Mouse (Mus musculus) olfactory bulb, adult 2 months (tissue): ENCODE results near the gene Tor3a. TPM values are rescaled to one million over a fixed set of nuclear protein-coding genes. Genes with fewer than 3 reads are reported as not detected.

ENCODE experiments used
- H3K27ac ChIP-seq: fragments of 200-500 bp; 2 replicates; pipeline ENCODE4 v1.5.1; 2012; ENCODE audit warnings: low read depth, low read length; ENCODE audit not compliant: insufficient read depth
- H3K4me1 ChIP-seq: fragments of 200-500 bp; 2 replicates; pipeline ENCODE4 v1.6.1; 2012; ENCODE audit warnings: low read length; ENCODE audit not compliant: control insufficient read depth, insufficient read depth
- H3K4me3 ChIP-seq: fragments of 200-500 bp; 2 replicates; pipeline ENCODE4 v1.5.1; 2012; ENCODE audit warnings: mild to moderate bottlenecking, low read depth, low read length, moderate library complexity; ENCODE audit not compliant: insufficient read depth
- CTCF ChIP-seq: fragments of 200-500 bp; IDR thresholded peaks from 2 replicates; pipeline ENCODE4 v1.5.1; 2012; ENCODE audit warnings: low read depth, mild to moderate bottlenecking, low read length, moderate library complexity; ENCODE audit not compliant: insufficient read depth
- POLR2A ChIP-seq: fragments of 200-500 bp; IDR thresholded peaks from 2 replicates; pipeline ENCODE4 v1.6.1; 2012; ENCODE audit warnings: mild to moderate bottlenecking, low read depth, low read length, moderate library complexity; ENCODE audit not compliant: insufficient read depth
- WGBS: fragments of 180-500 bp; shearing (Covaris S2); methylation state at CpG from one replicate; pipeline ENCODE4 v1.1.7; 2018; 5-methylcytosine and 5-hydroxymethylcytosine counted together
- polyA plus RNA-seq: library from polyadenylated mRNA; stranded (reverse); fragments of >200 nt; gene quantifications from 2 replicates; pipeline ENCODE4 v1.2.4, GENCODE M21; 2012; ENCODE audit warnings: low replicate concordance; ENCODE audit not compliant: missing spikeins, insufficient read depth, insufficient read length

The Tor3a gene
- polyA plus RNA-seq, 1 experiment, result not detected

DNA sequence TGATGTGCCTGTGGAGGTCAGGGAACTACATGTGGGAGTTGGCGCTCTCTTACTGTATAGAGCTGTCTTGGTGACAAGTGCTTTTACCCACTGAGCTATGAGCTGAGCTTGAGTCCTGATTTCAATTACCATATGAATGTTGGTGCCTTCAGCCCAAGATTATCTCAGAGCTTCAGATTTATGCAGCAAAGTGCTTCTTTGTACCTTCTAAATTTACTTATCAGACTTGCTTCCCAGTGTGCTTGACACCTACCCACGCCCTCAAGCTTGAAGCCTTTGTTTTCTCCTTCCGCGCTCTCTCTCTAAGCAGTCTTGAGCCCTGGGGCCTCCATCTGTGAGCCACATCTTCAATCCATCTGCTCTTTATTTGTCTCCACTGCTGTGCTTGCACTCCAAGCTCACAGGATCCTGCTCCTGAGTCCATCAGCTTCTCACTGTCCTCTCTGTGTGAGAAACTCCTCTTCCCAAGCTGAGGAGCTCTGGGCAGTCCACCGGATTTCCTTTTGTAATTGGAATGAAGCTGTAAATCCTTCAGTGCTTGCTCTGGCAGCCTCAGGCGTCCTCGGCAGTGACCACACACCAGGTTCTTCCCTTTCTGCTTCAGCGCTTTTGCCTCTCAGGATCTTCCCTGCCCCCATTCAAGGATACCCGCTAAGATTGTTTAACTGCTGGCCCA is 60.2 kb downstream of the Tor3a start:
- TF ChIP-seq POLR2A, result no peak
- TF ChIP-seq CTCF, result no peak
- Histone ChIP-seq H3K27ac (peak overlapping the region; percentile 99), H3K4me3 (peak overlapping the region; percentile 19), H3K4me1 (peaks cover 17% of the 10 kb centered on the region)
- WGBS, result 14% methylated on average over 9 of the region's 9 CpGs

DNA sequence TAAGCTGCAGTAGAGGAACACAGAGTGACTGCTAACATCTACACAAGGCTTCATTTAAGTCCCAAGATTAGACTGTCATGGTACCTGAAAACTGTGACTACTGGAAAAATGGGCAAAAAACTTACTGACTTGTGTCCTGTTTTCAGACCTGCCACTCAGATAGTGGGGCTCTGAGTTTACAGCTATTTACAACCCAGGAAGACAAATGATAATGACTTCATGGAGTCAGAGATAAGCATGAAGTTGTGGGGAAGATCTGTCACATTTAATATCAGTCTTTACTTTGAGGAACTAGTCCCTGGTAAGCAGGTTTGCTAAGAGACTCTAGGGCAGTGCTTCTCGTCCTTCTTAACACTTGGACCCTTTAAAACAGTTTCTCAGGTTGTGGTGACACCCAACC is 63.9 kb downstream of the Tor3a start:
- peak overlapping the region; percentile 53 for H3K27ac ChIP-seq
- TF ChIP-seq POLR2A, result no peak
- no peak for TF ChIP-seq CTCF
- WGBS, result 86% methylated on average over 1 of the region's 1 CpGs
- H3K4me3 ChIP-seq, result no peak overlapping the region
- peaks cover 13% of the 10 kb centered on the region for H3K4me1 ChIP-seq

DNA sequence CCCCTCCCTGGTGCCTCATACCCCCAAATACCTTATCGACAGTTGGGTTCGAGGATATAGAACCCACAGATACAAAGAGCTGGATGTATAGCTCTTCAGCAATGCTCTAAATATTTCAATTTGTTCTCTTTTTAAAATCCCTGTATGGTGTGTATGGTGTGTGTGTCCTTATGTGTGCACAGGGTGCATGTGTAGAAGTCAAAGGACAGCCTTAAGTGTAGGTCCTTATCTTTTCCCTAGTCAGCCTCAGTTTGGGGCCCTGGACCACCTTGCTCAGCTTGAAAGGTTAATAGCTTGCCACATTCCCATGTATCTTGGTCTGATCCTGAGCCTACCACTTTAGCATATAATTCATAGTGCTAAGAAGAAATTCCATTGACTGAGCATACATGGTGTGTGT is 65.7 kb downstream of the Tor3a start:
- H3K4me1 ChIP-seq, result peaks cover 15% of the 10 kb centered on the region
- WGBS, result 78% methylated on average over 2 of the region's 2 CpGs
- peak overlapping the region; percentile 32; the same call in 1 of the 2 replicates for H3K27ac ChIP-seq
- no peak for TF ChIP-seq POLR2A
- TF ChIP-seq CTCF, result no peak
- H3K4me3 ChIP-seq, result no peak overlapping the region

GRCm38 (mm10) chr1:156605940-156606339 is 68.2 kb downstream of the Tor3a start:
- no peak overlapping the region for H3K27ac ChIP-seq

GRCm38 (mm10) chr1:156605094-156605866 is 68.9 kb downstream of the Tor3a start:
- Histone ChIP-seq H3K27ac (peak overlapping the region; percentile 8; the same call in 1 of the 2 replicates), H3K4me3 (no peak overlapping the region), H3K4me1 (peaks cover 13% of the 10 kb centered on the region)
- WGBS, result 73% methylated on average over 12 of the region's 12 CpGs
- TF ChIP-seq POLR2A, result no peak
- no peak for TF ChIP-seq CTCF

More at GRCm38 (mm10) chr1:156605940-156606339, 68.2 kb downstream of the Tor3a start:
- Histone ChIP-seq H3K4me3 (no peak overlapping the region), H3K4me1 (peaks cover 13% of the 10 kb centered on the region)
- TF ChIP-seq POLR2A (no peak), CTCF (no peak)
- 48% methylated on average over 2 of the region's 2 CpGs for WGBS

Other genes with a start within 250 kb of the Tor3a start
- 319 TPM in 1 of 2 replicates, not detected in the other for gene Soat1, start 200.0 kb downstream of the Tor3a start, polyA plus RNA-seq
- gene Gm10031, start 150.3 kb downstream of the Tor3a start, polyA plus RNA-seq, result not detected in 2 replicates
- gene Abl2, start 115.6 kb downstream of the Tor3a start, polyA plus RNA-seq, result 116 TPM in 1 of 2 replicates, not detected in the other
- 104 TPM in 1 of 2 replicates, not detected in the other for gene Fam20b, start 44.7 kb upstream of the Tor3a start, polyA plus RNA-seq
- not detected in 2 replicates for gene Angptl1, start 164.2 kb upstream of the Tor3a start, polyA plus RNA-seq